Mouse (Mus musculus): Measurements from ENCODE around the gene Ccdc61. TPM values are rescaled to one million over a fixed set of nuclear protein-coding genes. Genes with fewer than 3 reads are reported as not detected.
"Not testable (repeated sequence)": the region's sequence is repeated elsewhere in the genome, so short reads cannot be mapped to it uniquely, and the experiment has no call there.

The Ccdc61 gene
- polyA plus RNA-seq, 1 experiment from 2014 or later = 26.5 TPM

DNA sequence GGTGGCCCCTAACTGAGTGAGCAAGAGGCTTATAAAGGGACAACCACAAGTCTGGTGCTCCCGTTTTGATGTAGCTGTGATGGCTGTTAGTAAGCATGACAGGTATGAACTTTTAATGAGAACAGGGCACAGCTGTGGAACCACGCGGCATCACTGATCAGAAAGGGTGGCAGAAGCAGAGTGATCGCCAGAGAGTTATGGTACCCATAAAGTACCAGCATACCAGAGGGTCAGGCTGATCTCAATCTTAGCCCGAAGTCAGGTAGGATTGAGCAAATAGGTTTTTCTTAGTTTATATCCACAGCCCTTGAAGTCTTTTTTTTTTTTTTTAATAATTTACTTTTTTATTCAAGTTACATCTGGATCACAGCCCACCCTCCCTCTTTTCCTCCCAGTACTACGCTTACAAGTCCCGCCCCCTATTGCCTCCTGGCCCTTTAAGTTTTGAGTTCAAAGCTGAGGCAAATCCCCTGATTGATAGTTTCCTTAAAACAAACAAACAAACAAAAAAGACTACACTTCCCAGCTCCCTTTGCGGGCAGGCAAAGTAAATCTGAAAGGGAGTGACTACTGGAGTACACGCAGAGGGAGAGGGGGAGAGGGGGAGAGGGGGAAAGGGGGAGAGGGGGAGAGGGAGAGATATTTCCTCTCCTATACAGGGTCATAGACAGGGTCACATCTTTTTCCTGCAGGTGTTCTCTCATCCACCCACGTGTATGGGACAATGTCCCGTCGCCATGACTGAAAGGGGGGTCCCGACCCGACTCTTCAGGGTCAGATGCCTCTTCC lies 38.0 kb downstream of the Ccdc61 start:
- Histone ChIP-seq H3K4me3 (ENCODE audit: low read depth, low read length) (peak overlapping the region; percentile 25), H3K9ac (replicated peaks; ENCODE audit: low read length) (peak overlapping the region; percentile 49), H3K4me2 (ENCODE audit: low read depth, low read length) (peak overlapping the region; percentile 58), H3K9me3 (replicated peaks; ENCODE audit: control insufficient read depth, low read length) (no peaks in the 10 kb centered on the region), H3K4me1 (ENCODE audit: control insufficient read depth, insufficient read depth, low read length) (no peaks in the 10 kb centered on the region), H3K36me3 (replicated peaks; ENCODE audit: control insufficient read depth, insufficient read depth, low read depth, low read length) (no peaks in the 10 kb centered on the region), H3K27me3 (ENCODE audit: control insufficient read depth, insufficient read depth, low read length) (no peaks in the 10 kb centered on the region), H3K27ac (replicated peaks; ENCODE audit: low read depth, low read length) (no peak overlapping the region)
- ATAC-seq (replicated peaks; ENCODE audit: insufficient number of reproducible peaks, low FRiP score, low TSS enrichment, low read depth) (no peak; the same call in 1 of the 2 replicates), DNase-seq (ENCODE audit: low spot score) (peak; percentile 50)
- 29% methylated on average over 13 of the region's 14 CpGs for WGBS

- H3K36me3 ChIP-seq (replicated peaks; ENCODE audit: control insufficient read depth, insufficient read depth, low read depth, low read length); H3K9me3 ChIP-seq (replicated peaks; ENCODE audit: control insufficient read depth, low read length); H3K27me3 ChIP-seq (ENCODE audit: control insufficient read depth, insufficient read depth, low read length); H3K4me1 ChIP-seq (ENCODE audit: control insufficient read depth, insufficient read depth, low read length); H3K4me2 ChIP-seq (ENCODE audit: low read depth, low read length); ATAC-seq (replicated peaks; ENCODE audit: insufficient number of reproducible peaks, low FRiP score, low TSS enrichment, low read depth); DNase-seq (ENCODE audit: low spot score); H3K4me3 ChIP-seq (ENCODE audit: low read depth, low read length); H3K27ac ChIP-seq (replicated peaks; ENCODE audit: low read depth, low read length); H3K9ac ChIP-seq (replicated peaks; ENCODE audit: low read length): not testable (repeated sequence)
- WGBS = no CpG with 5 or more reads among the region's 8 CpGs
These were observed 39.2 kb downstream of the Ccdc61 start, which contains the start of gene Pglyrp1 for GRCm38 (mm10) chr7:18871031-18871430. TSS of gene Pglyrp1 (plus strand) at chr7:18871331.

- H3K36me3 ChIP-seq (replicated peaks; ENCODE audit: control insufficient read depth, insufficient read depth, low read depth, low read length) = no peaks in the 10 kb centered on the region
- 86% methylated on average over 2 of the region's 2 CpGs for WGBS
- no peak overlapping the region for H3K4me2 ChIP-seq (ENCODE audit: low read depth, low read length)
- H3K27me3 ChIP-seq (ENCODE audit: control insufficient read depth, insufficient read depth, low read length) = no peaks in the 10 kb centered on the region
- H3K4me1 ChIP-seq (ENCODE audit: control insufficient read depth, insufficient read depth, low read length) = no peaks in the 10 kb centered on the region
- no peak for DNase-seq (ENCODE audit: low spot score)
- H3K4me3 ChIP-seq (ENCODE audit: low read depth, low read length) = no peak overlapping the region
- no peak overlapping the region for H3K9ac ChIP-seq (replicated peaks; ENCODE audit: low read length)
- H3K27ac ChIP-seq (replicated peaks; ENCODE audit: low read depth, low read length) = no peak overlapping the region
- no peaks in the 10 kb centered on the region for H3K9me3 ChIP-seq (replicated peaks; ENCODE audit: control insufficient read depth, low read length)
- no peak for ATAC-seq (replicated peaks; ENCODE audit: insufficient number of reproducible peaks, low FRiP score, low TSS enrichment, low read depth)
These were observed 41.7 kb downstream of the Ccdc61 start for GRCm38 (mm10) chr7:18868491-18868890.

DNA sequence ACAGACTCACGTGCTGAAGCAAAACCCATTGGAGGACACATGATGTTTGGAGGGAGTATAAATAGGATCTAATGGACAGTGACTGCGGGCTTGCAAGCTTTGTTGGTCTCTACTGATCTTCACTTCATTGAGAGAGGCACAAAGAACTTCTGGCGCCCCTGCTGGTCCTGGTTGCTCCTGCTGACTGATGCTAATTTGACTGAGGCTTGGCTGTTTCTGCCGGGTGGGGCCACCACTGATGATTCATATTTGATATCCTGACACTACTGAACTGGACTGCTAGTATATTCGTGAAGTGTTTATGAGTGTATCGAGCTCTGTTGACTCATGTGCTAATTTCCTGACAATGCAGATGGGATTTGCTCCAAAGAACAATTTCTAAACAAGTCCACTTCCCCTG lies 47.4 kb downstream of the Ccdc61 start:
- H3K4me2 ChIP-seq (ENCODE audit: low read depth, low read length) = no peak overlapping the region
- H3K9ac ChIP-seq (replicated peaks; ENCODE audit: low read length) = no peak overlapping the region
- DNase-seq (ENCODE audit: low spot score) (no peak), ATAC-seq (replicated peaks; ENCODE audit: insufficient number of reproducible peaks, low FRiP score, low TSS enrichment, low read depth) (no peak)
- H3K4me3 ChIP-seq (ENCODE audit: low read depth, low read length) = no peak overlapping the region
- no peaks in the 10 kb centered on the region for H3K36me3 ChIP-seq (replicated peaks; ENCODE audit: control insufficient read depth, insufficient read depth, low read depth, low read length)
- no peaks in the 10 kb centered on the region for H3K9me3 ChIP-seq (replicated peaks; ENCODE audit: control insufficient read depth, low read length)
- H3K4me1 ChIP-seq (ENCODE audit: control insufficient read depth, insufficient read depth, low read length) = no peaks in the 10 kb centered on the region
- no peaks in the 10 kb centered on the region for H3K27me3 ChIP-seq (ENCODE audit: control insufficient read depth, insufficient read depth, low read length)
- H3K27ac ChIP-seq (replicated peaks; ENCODE audit: low read depth, low read length) = no peak overlapping the region
- 87% methylated on average over 6 of the region's 6 CpGs for WGBS

GRCm38 (mm10) chr7:18858310-18858916 lies 51.8 kb downstream of the Ccdc61 start:
- peak; percentile 52; the same call in 1 of the 2 replicates for ATAC-seq (replicated peaks; ENCODE audit: insufficient number of reproducible peaks, low FRiP score, low TSS enrichment, low read depth)
- H3K4me3 ChIP-seq (ENCODE audit: low read depth, low read length) = no peak overlapping the region
- no peak overlapping the region for H3K9ac ChIP-seq (replicated peaks; ENCODE audit: low read length)
- peak; percentile 21 for DNase-seq (ENCODE audit: low spot score)
- no peaks in the 10 kb centered on the region for H3K36me3 ChIP-seq (replicated peaks; ENCODE audit: control insufficient read depth, insufficient read depth, low read depth, low read length)
- WGBS = 73% methylated on average over 5 of the region's 5 CpGs
- H3K27ac ChIP-seq (replicated peaks; ENCODE audit: low read depth, low read length) = no peak overlapping the region
- no peak overlapping the region for H3K4me2 ChIP-seq (ENCODE audit: low read depth, low read length)
- no peaks in the 10 kb centered on the region for H3K9me3 ChIP-seq (replicated peaks; ENCODE audit: control insufficient read depth, low read length)
- no peaks in the 10 kb centered on the region for H3K4me1 ChIP-seq (ENCODE audit: control insufficient read depth, insufficient read depth, low read length)
- no peaks in the 10 kb centered on the region for H3K27me3 ChIP-seq (ENCODE audit: control insufficient read depth, insufficient read depth, low read length)

DNA sequence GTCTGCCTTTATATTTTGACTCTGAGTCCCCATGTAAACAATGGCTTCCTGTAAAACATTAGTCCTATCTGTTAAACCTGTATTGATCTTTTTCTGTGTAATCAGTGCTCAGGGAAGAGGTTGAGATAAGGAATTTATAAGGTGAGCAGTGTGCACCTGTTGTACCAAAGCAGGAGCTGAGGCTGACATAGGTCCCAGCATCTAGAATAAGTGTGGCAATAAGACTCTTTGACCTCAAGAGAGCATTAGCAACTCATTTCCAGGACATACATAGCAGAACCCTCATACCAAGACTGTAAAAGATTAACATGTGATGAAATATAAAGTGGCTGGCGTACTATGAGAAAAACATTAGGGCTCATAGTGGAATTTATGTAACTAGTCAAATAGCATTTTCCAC lies 61.8 kb downstream of the Ccdc61 start:
- no peak for ATAC-seq (replicated peaks; ENCODE audit: insufficient number of reproducible peaks, low FRiP score, low TSS enrichment, low read depth)
- WGBS = 93% methylated on average over 1 of the region's 1 CpGs

DNA sequence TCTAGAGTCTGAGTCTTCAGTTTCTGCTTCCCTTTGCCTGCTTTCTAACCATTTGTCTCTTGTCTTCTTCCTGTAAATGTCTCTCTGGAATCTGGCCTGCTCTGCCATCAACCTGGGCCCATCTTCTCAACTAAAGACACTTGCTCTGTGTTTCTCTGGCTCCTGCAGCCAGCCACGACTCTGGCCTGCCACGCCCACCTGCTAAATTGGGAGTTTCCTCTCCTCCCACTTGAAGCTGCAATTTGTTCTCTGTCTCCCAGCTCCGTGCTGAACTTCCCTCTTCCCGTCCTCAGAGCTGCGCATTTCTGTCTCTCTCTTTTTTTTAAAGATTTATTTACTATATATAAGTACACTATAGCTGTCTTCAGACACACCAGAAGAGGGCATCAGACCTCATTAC lies 65.4 kb downstream of the Ccdc61 start:
- Histone ChIP-seq H3K4me1 (ENCODE audit: control insufficient read depth, insufficient read depth, low read length) (no peaks in the 10 kb centered on the region; the same call in 1 of the 2 replicates), H3K27ac (replicated peaks; ENCODE audit: low read depth, low read length) (no peak overlapping the region), H3K27me3 (ENCODE audit: control insufficient read depth, insufficient read depth, low read length) (no peaks in the 10 kb centered on the region), H3K4me3 (ENCODE audit: low read depth, low read length) (no peak overlapping the region), H3K4me2 (ENCODE audit: low read depth, low read length) (no peak overlapping the region), H3K36me3 (replicated peaks; ENCODE audit: control insufficient read depth, insufficient read depth, low read depth, low read length) (no peaks in the 10 kb centered on the region), H3K9me3 (replicated peaks; ENCODE audit: control insufficient read depth, low read length) (no peaks in the 10 kb centered on the region), H3K9ac (replicated peaks; ENCODE audit: low read length) (no peak overlapping the region)
- 46% methylated on average over 5 of the region's 5 CpGs for WGBS
- ATAC-seq (replicated peaks; ENCODE audit: insufficient number of reproducible peaks, low FRiP score, low TSS enrichment, low read depth) = no peak
- no peak for DNase-seq (ENCODE audit: low spot score)

More for the DNA sequence above, 61.8 kb downstream of the Ccdc61 start:
- Histone ChIP-seq H3K4me2 (ENCODE audit: low read depth, low read length) (no peak overlapping the region), H3K4me1 (ENCODE audit: control insufficient read depth, insufficient read depth, low read length) (no peaks in the 10 kb centered on the region), H3K9me3 (replicated peaks; ENCODE audit: control insufficient read depth, low read length) (no peaks in the 10 kb centered on the region), H3K36me3 (replicated peaks; ENCODE audit: control insufficient read depth, insufficient read depth, low read depth, low read length) (no peaks in the 10 kb centered on the region), H3K4me3 (ENCODE audit: low read depth, low read length) (no peak overlapping the region), H3K27me3 (ENCODE audit: control insufficient read depth, insufficient read depth, low read length) (no peaks in the 10 kb centered on the region), H3K27ac (replicated peaks; ENCODE audit: low read depth, low read length) (no peak overlapping the region), H3K9ac (replicated peaks; ENCODE audit: low read length) (no peak overlapping the region)
- DNase-seq (ENCODE audit: low spot score) = no peak

GRCm38 (mm10) chr7:18841174-18841567 lies 69.0 kb downstream of the Ccdc61 start:
- 88% methylated on average over 1 of the region's 1 CpGs for WGBS
- no peak overlapping the region for H3K4me2 ChIP-seq (ENCODE audit: low read depth, low read length)
- no peak overlapping the region for H3K4me3 ChIP-seq (ENCODE audit: low read depth, low read length)
- no peaks in the 10 kb centered on the region for H3K9me3 ChIP-seq (replicated peaks; ENCODE audit: control insufficient read depth, low read length)
- DNase-seq (ENCODE audit: low spot score) = no peak
- H3K27ac ChIP-seq (replicated peaks; ENCODE audit: low read depth, low read length) = no peak overlapping the region
- H3K9ac ChIP-seq (replicated peaks; ENCODE audit: low read length) = no peak overlapping the region
- no peak; the same call in 1 of the 2 replicates for ATAC-seq (replicated peaks; ENCODE audit: insufficient number of reproducible peaks, low FRiP score, low TSS enrichment, low read depth)
- H3K36me3 ChIP-seq (replicated peaks; ENCODE audit: control insufficient read depth, insufficient read depth, low read depth, low read length) = no peaks in the 10 kb centered on the region
- no peaks in the 10 kb centered on the region; the same call in 1 of the 2 replicates for H3K4me1 ChIP-seq (ENCODE audit: control insufficient read depth, insufficient read depth, low read length)
- no peaks in the 10 kb centered on the region for H3K27me3 ChIP-seq (ENCODE audit: control insufficient read depth, insufficient read depth, low read length)
